Mouse (Mus musculus): ENCODE data around the gene Vat1. TPM values are rescaled to one million over a fixed set of nuclear protein-coding genes. Genes with fewer than 3 reads are reported as not detected.

Vat1 gene
- polyA plus RNA-seq, 1 experiment, result 59.6 TPM

DNA sequence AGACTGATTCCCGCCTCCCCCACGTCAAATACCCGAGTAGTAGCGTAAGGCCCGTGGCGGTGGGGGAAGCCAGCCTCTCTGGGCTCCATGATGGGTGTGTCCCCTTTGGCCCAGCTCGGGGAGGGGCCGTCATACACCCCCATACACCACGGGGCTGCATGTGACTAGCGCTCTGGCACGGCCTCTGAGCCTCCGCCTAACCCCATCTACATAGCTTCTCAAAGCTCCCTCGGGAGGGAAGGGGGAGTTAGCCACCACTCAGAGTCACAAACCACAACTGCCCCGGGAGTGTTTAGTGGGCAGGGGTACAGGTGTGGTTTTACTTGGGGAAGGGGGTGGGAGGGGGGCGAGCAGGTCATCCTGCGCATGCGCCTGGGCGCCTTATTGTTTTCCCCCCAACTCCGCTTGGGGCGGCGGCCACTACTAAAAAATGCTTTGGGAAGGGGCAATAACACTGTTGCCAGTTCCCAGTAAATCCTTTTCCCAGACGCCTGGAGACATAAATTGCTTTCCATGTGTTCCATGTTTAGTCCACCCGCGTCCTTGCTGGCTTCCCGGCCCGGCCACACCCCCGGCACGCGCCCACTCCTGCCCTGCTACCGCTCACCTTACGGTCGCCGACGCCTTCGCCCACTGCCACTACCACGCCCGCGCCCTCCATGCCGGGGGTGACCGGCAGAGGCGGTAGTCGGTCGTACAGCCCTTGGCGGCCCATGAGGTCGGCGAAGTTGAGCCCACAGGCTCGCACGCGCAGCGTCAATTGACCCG, 745 bp downstream of the Vat1 start:
- Histone ChIP-seq H3K4me1 (ENCODE audit: control insufficient read depth, insufficient read depth, insufficient read length) (peaks cover 12% of the 10 kb centered on the region), H3K36me3 (ENCODE audit: control insufficient read depth, insufficient read depth, low read length) (peaks cover 2% of the 10 kb centered on the region; the same call in 1 of the 2 replicates), H3K27me3 (ENCODE audit: control insufficient read depth, insufficient read depth, low read length) (peaks cover 5% of the 10 kb centered on the region), H3K4me3 (ENCODE audit: extremely low read depth, insufficient read depth, insufficient read length) (peak overlapping the region; percentile 92), H3K27ac (ENCODE audit: insufficient read depth, low read length) (peak overlapping the region; percentile 6; the same call in 1 of the 2 replicates)
- peak in 1 of 2 experiments; percentile 31 for DNase-seq (ENCODE audit: low read depth in 1 of 2, low spot score in 2 of 2)
- TF ChIP-seq CTCF (IDR thresholded peaks at IDR 0.05; ENCODE audit: extremely low read depth, insufficient read depth, insufficient read length, insufficient replicate concordance), result no peak
- TF ChIP-seq POLR2A (IDR thresholded peaks at IDR 0.05; ENCODE audit: low read depth, low read length), result no peak
- 1% methylated on average over 51 of the region's 51 CpGs for WGBS

DNA sequence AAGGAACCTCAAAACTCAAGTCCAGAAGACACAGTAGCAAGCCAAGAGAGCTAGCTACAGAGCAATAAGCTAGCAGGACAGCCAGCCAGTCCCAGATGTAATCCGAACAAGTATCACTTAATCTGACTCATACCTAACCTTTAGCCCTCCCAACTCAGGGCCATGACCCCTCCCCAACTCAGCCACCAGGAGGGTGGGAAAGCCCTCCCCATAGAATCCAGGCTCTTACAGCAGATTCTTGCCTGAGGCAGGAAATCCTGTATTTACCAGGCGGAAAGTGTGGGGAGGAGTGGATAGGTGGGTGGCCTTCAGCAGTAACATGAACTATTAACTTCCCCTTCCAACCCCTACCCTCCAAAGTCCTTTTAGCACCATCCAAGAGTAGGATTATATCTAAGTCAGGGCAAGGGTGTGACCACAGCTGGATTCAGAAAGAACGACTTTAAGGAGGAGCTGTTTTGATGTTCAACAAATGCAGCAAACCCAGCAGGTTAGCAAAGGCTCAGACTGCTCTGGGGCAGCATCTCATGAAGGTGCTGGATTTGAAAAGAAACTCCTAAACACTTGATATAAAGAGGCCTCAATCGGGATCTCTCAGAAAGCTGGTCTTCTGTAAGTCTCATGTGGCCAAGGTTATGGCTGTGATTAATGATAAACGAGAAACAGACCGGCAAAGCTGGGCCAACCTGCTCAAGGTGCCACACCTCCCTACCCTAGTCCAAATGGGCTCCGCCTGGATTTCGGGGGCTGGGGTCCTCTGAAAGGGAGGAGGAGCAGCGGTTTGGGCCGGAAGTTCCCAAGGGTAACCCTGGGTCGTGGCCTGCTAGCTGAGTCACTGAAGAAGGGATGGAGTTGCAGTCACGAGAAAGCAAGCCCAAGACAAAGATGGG, 1.6 kb downstream of the Vat1 start, which contains the start of gene Rnd2:
Rnd2 (plus strand) TSS at position 789 of the 890 bp plus-strand sequence.
- 8% methylated on average over 12 of the region's 12 CpGs for WGBS
- TF ChIP-seq POLR2A (IDR thresholded peaks at IDR 0.05; ENCODE audit: low read depth, low read length) (no peak), CTCF (IDR thresholded peaks at IDR 0.05; ENCODE audit: extremely low read depth, insufficient read depth, insufficient read length, insufficient replicate concordance) (no peak)
- peaks cover 5% of the 10 kb centered on the region for H3K27me3 ChIP-seq (ENCODE audit: control insufficient read depth, insufficient read depth, low read length)
- peaks cover 12% of the 10 kb centered on the region for H3K4me1 ChIP-seq (ENCODE audit: control insufficient read depth, insufficient read depth, insufficient read length)
- H3K4me3 ChIP-seq (ENCODE audit: extremely low read depth, insufficient read depth, insufficient read length), result peak within 1 kb of the TSS; percentile 92
- H3K27ac ChIP-seq (ENCODE audit: insufficient read depth, low read length), result peak within 1 kb of the TSS; percentile 41; the same call in 1 of the 2 replicates
- DNase-seq (ENCODE audit: low read depth in 1 of 2, low spot score in 2 of 2), result no peak
- H3K36me3 ChIP-seq (ENCODE audit: control insufficient read depth, insufficient read depth, low read length), result peaks cover 4% of the 10 kb centered on the region

DNA sequence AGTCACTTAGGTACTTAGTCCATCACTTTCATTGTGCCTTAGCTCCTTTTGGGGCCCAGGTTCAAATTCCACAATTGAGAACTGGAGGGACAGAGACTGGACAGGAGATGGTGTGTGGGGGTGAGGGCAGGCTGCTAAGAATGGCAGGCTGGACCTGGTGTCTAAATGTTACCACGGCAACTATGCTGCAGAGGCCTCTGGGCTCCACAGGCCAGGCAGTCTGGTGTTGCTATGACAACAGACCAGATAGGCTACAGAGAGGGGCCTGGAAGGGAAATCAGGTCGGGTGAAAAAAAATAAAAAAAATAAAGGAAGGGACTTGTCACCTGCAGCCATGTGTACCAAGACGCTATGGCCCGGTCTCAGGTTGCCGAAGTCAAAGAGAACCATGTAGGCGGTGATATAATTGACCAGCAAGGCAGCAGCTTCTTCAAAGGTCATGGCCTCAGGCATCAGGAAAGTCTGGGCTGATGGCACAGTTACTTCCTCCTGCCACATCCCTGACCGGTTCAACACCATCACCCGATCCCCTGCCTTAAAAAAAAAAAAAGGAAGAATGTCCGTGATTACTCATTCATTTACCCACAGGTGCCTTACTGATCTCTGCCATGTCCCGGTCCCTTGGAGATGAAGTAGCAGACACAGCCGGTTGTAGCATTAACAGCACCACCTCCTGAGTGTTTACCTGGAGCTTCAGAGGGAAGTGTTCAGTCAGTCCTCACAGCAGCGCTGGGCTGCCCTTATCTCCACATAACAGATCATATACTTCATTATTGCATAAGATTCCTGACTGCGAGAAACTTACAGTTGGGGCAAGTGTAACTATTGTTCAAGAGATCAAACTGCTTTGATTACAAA, 3.2 kb downstream of the Vat1 start:
- Histone ChIP-seq H3K27me3 (ENCODE audit: control insufficient read depth, insufficient read depth, low read length) (no peaks in the 10 kb centered on the region; the same call in 1 of the 2 replicates), H3K36me3 (ENCODE audit: control insufficient read depth, insufficient read depth, low read length) (peaks cover 19% of the 10 kb centered on the region), H3K4me3 (ENCODE audit: extremely low read depth, insufficient read depth, insufficient read length) (no peak overlapping the region), H3K27ac (ENCODE audit: insufficient read depth, low read length) (no peak overlapping the region), H3K4me1 (ENCODE audit: control insufficient read depth, insufficient read depth, insufficient read length) (peaks cover 12% of the 10 kb centered on the region)
- DNase-seq (ENCODE audit: low read depth in 1 of 2, low spot score in 2 of 2), result no peak
- WGBS, result 30% methylated on average over 13 of the region's 13 CpGs
- no peak for TF ChIP-seq CTCF (IDR thresholded peaks at IDR 0.05; ENCODE audit: extremely low read depth, insufficient read depth, insufficient read length, insufficient replicate concordance)
- no peak for TF ChIP-seq POLR2A (IDR thresholded peaks at IDR 0.05; ENCODE audit: low read depth, low read length)

DNA sequence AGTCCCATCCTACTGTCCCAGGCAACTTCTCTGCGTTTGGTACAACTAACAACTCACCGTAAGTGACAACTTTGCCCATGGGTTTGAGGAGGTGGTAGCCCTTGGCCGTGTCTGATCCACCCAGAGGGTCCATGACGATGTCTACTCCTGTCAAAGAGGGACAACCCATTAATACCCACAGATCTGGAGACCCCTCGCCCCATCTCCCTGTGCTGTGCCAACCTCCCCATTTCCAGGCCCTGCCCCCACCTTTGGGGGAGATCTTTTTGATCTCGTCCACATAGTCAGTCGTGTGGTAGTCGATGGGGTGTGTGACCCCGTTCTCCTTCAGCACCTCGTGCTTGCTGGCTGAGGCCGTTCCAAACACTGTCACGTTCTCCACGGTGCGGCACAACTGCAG, 3.9 kb downstream of the Vat1 start:
- 91% methylated on average over 14 of the region's 14 CpGs for WGBS
- Histone ChIP-seq H3K27ac (ENCODE audit: insufficient read depth, low read length) (no peak overlapping the region), H3K4me3 (ENCODE audit: extremely low read depth, insufficient read depth, insufficient read length) (no peak overlapping the region), H3K36me3 (ENCODE audit: control insufficient read depth, insufficient read depth, low read length) (peaks cover 26% of the 10 kb centered on the region), H3K27me3 (ENCODE audit: control insufficient read depth, insufficient read depth, low read length) (no peaks in the 10 kb centered on the region; the same call in 1 of the 2 replicates), H3K4me1 (ENCODE audit: control insufficient read depth, insufficient read depth, insufficient read length) (peaks cover 6% of the 10 kb centered on the region)
- no peak for DNase-seq (ENCODE audit: low read depth in 1 of 2, low spot score in 2 of 2)
- TF ChIP-seq POLR2A (IDR thresholded peaks at IDR 0.05; ENCODE audit: low read depth, low read length) (no peak), CTCF (IDR thresholded peaks at IDR 0.05; ENCODE audit: extremely low read depth, insufficient read depth, insufficient read length, insufficient replicate concordance) (no peak)

DNA sequence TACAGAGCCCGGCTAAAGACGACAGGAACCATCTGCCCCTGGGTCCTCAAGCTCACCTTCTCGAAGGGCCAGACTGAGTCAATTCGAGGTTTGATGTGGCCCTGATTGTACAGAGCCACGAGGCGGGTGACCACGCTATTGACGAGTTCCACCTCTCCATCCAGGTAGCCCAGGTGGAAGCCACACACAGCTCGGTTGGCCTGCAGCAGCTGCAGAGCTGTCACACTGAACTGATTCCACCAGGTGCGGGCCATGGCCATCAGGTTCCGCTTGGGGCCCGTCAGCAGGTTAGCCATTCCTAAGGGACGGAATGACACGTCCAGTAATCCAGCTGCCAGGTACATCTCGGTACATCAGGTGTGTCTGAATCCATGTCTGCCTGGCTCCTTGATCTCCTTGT, 5.7 kb downstream of the Vat1 start:
- Histone ChIP-seq H3K27ac (ENCODE audit: insufficient read depth, low read length) (no peak overlapping the region), H3K4me1 (ENCODE audit: control insufficient read depth, insufficient read depth, insufficient read length) (peaks cover 6% of the 10 kb centered on the region; the same call in 1 of the 2 replicates), H3K4me3 (ENCODE audit: extremely low read depth, insufficient read depth, insufficient read length) (no peak overlapping the region), H3K27me3 (ENCODE audit: control insufficient read depth, insufficient read depth, low read length) (no peaks in the 10 kb centered on the region), H3K36me3 (ENCODE audit: control insufficient read depth, insufficient read depth, low read length) (peaks cover 33% of the 10 kb centered on the region)
- TF ChIP-seq POLR2A (IDR thresholded peaks at IDR 0.05; ENCODE audit: low read depth, low read length), result no peak
- TF ChIP-seq CTCF (IDR thresholded peaks at IDR 0.05; ENCODE audit: extremely low read depth, insufficient read depth, insufficient read length, insufficient replicate concordance), result no peak
- DNase-seq (ENCODE audit: low read depth in 1 of 2, low spot score in 2 of 2), result no peak
- WGBS, result 89% methylated on average over 15 of the region's 15 CpGs

DNA sequence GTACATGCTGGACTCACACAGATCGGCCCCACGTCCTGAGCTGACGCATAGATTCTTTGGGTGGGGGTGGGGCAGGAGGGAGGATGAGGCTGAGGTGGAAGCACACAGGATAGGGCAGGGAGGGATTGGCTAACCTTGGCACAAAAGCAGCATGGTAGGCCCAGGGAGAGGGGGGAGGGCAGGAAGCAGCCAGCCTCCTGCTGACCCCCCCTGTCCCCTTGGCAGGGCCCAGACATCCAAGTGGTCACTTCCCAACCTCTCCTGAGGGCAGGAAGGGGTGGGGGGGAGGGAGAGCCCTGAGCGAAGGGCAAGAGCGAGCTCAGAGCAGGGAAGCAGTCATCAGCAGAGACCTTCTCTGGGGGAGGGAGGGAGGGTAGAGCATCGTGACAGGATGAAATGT, 6.3 kb downstream of the Vat1 start:
- Histone ChIP-seq H3K27ac (ENCODE audit: insufficient read depth, low read length) (no peak overlapping the region), H3K4me1 (ENCODE audit: control insufficient read depth, insufficient read depth, insufficient read length) (0 out of 2 replicates have a peak, but pooled peaks cover 2% of the 10 kb centered on the region), H3K27me3 (ENCODE audit: control insufficient read depth, insufficient read depth, low read length) (no peaks in the 10 kb centered on the region), H3K4me3 (ENCODE audit: extremely low read depth, insufficient read depth, insufficient read length) (no peak overlapping the region), H3K36me3 (ENCODE audit: control insufficient read depth, insufficient read depth, low read length) (peaks cover 33% of the 10 kb centered on the region)
- WGBS, result 94% methylated on average over 6 of the region's 6 CpGs
- TF ChIP-seq CTCF (IDR thresholded peaks at IDR 0.05; ENCODE audit: extremely low read depth, insufficient read depth, insufficient read length, insufficient replicate concordance) (no peak), POLR2A (IDR thresholded peaks at IDR 0.05; ENCODE audit: low read depth, low read length) (no peak)
- DNase-seq (ENCODE audit: low read depth in 1 of 2, low spot score in 2 of 2), result no peak
